Mouse (Mus musculus): ENCODE data around the gene Spred2. TPM values are rescaled to one million over a fixed set of nuclear protein-coding genes. Genes with fewer than 3 reads are reported as not detected.

Spred2 gene
- polyA plus RNA-seq, 1 experiment from 2014 or later: 7.0 TPM

- no peak overlapping the region for H3K27ac ChIP-seq (ENCODE audit: low read depth)
- no peaks in the 10 kb centered on the region for H3K27me3 ChIP-seq (ENCODE audit: insufficient read depth, low read length)
- H3K36me3 ChIP-seq (ENCODE audit: insufficient read depth): peaks cover 56% of the 10 kb centered on the region
- TF ChIP-seq CTCF (IDR thresholded peaks at IDR 0.05; ENCODE audit: low read depth): no peak
- H3K9me3 ChIP-seq (ENCODE audit: low read depth, low read length): peaks cover 30% of the 10 kb centered on the region
- no peak overlapping the region for H3K4me3 ChIP-seq (ENCODE audit: low read depth, low read length)
- H3K4me2 ChIP-seq: no peak overlapping the region
- no peaks in the 10 kb centered on the region for H3K4me1 ChIP-seq (ENCODE audit: insufficient read depth)
- DNase-seq: no peak
- H3K9ac ChIP-seq: no peak overlapping the region
- no peak for ATAC-seq (ENCODE audit: insufficient read depth)
- 97% methylated on average over 13 of the region's 13 CpGs for WGBS
Observed at GRCm38 (mm10) chr11:20017937-20018336, 93.8 kb downstream of the Spred2 start.

GRCm38 (mm10) chr11:20018905-20019304, 94.7 kb downstream of the Spred2 start:
- Histone ChIP-seq H3K27ac (ENCODE audit: low read depth) (no peak overlapping the region), H3K4me2 (no peak overlapping the region), H3K36me3 (ENCODE audit: insufficient read depth) (peaks cover 56% of the 10 kb centered on the region), H3K27me3 (ENCODE audit: insufficient read depth, low read length) (no peaks in the 10 kb centered on the region), H3K4me3 (ENCODE audit: low read depth, low read length) (no peak overlapping the region), H3K9me3 (ENCODE audit: low read depth, low read length) (peaks cover 30% of the 10 kb centered on the region), H3K9ac (no peak overlapping the region), H3K4me1 (ENCODE audit: insufficient read depth) (no peaks in the 10 kb centered on the region)
- ATAC-seq (ENCODE audit: insufficient read depth) (no peak), DNase-seq (no peak)
- no peak for TF ChIP-seq CTCF (IDR thresholded peaks at IDR 0.05; ENCODE audit: low read depth)
- WGBS: 96% methylated on average over 2 of the region's 2 CpGs

- H3K4me1 ChIP-seq (ENCODE audit: insufficient read depth): no peaks in the 10 kb centered on the region
- no peak overlapping the region for H3K27ac ChIP-seq (ENCODE audit: low read depth)
- H3K36me3 ChIP-seq (ENCODE audit: insufficient read depth): peaks cover 52% of the 10 kb centered on the region
- no peak for TF ChIP-seq CTCF (IDR thresholded peaks at IDR 0.05; ENCODE audit: low read depth)
- DNase-seq (no peak), ATAC-seq (ENCODE audit: insufficient read depth) (no peak)
- no peak overlapping the region for H3K9ac ChIP-seq
- no peaks in the 10 kb centered on the region for H3K27me3 ChIP-seq (ENCODE audit: insufficient read depth, low read length)
- 97% methylated on average over 35 of the region's 35 CpGs for WGBS
- peaks cover 30% of the 10 kb centered on the region for H3K9me3 ChIP-seq (ENCODE audit: low read depth, low read length)
- H3K4me2 ChIP-seq: no peak overlapping the region
- H3K4me3 ChIP-seq (ENCODE audit: low read depth, low read length): no peak overlapping the region
Observed at GRCm38 (mm10) chr11:20020720-20021119, 96.5 kb downstream of the Spred2 start.

GRCm38 (mm10) chr11:20022462-20022861, 98.3 kb downstream of the Spred2 start:
- Histone ChIP-seq H3K4me3 (ENCODE audit: low read depth, low read length) (no peak overlapping the region), H3K4me2 (no peak overlapping the region), H3K4me1 (ENCODE audit: insufficient read depth) (no peaks in the 10 kb centered on the region), H3K27ac (ENCODE audit: low read depth) (no peak overlapping the region), H3K9me3 (ENCODE audit: low read depth, low read length) (peaks cover 30% of the 10 kb centered on the region), H3K27me3 (ENCODE audit: insufficient read depth, low read length) (no peaks in the 10 kb centered on the region), H3K36me3 (ENCODE audit: insufficient read depth) (peaks cover 46% of the 10 kb centered on the region), H3K9ac (no peak overlapping the region)
- DNase-seq: no peak
- 82% methylated on average over 2 of the region's 2 CpGs for WGBS
- TF ChIP-seq CTCF (IDR thresholded peaks at IDR 0.05; ENCODE audit: low read depth): no peak
- no peak for ATAC-seq (ENCODE audit: insufficient read depth)

- Histone ChIP-seq H3K36me3 (ENCODE audit: insufficient read depth) (peaks cover 40% of the 10 kb centered on the region), H3K27ac (ENCODE audit: low read depth) (no peak overlapping the region), H3K4me1 (ENCODE audit: insufficient read depth) (no peaks in the 10 kb centered on the region), H3K27me3 (ENCODE audit: insufficient read depth, low read length) (no peaks in the 10 kb centered on the region), H3K9me3 (ENCODE audit: low read depth, low read length) (peaks cover 30% of the 10 kb centered on the region), H3K9ac (no peak overlapping the region), H3K4me2 (no peak overlapping the region), H3K4me3 (ENCODE audit: low read depth, low read length) (no peak overlapping the region)
- DNase-seq: no peak
- ATAC-seq (ENCODE audit: insufficient read depth): no peak
- TF ChIP-seq CTCF (IDR thresholded peaks at IDR 0.05; ENCODE audit: low read depth): no peak
- WGBS: 91% methylated on average over 14 of the region's 14 CpGs
Observed at GRCm38 (mm10) chr11:20022911-20023482, 98.8 kb downstream of the Spred2 start.

GRCm38 (mm10) chr11:20025899-20026298, 101.7 kb downstream of the Spred2 start:
- no peak for ATAC-seq (ENCODE audit: insufficient read depth)
- H3K27ac ChIP-seq (ENCODE audit: low read depth): no peak overlapping the region
- no peak overlapping the region for H3K9ac ChIP-seq
- H3K27me3 ChIP-seq (ENCODE audit: insufficient read depth, low read length): no peaks in the 10 kb centered on the region
- no peak for DNase-seq
- H3K4me2 ChIP-seq: no peak overlapping the region
- no peak for TF ChIP-seq CTCF (IDR thresholded peaks at IDR 0.05; ENCODE audit: low read depth)
- H3K4me1 ChIP-seq (ENCODE audit: insufficient read depth): no peaks in the 10 kb centered on the region
- H3K36me3 ChIP-seq (ENCODE audit: insufficient read depth): peaks cover 11% of the 10 kb centered on the region
- 47% methylated on average over 11 of the region's 11 CpGs for WGBS
- H3K9me3 ChIP-seq (ENCODE audit: low read depth, low read length): peaks cover 8% of the 10 kb centered on the region
- no peak overlapping the region for H3K4me3 ChIP-seq (ENCODE audit: low read depth, low read length)

- Histone ChIP-seq H3K4me3 (ENCODE audit: low read depth, low read length) (no peak overlapping the region), H3K4me1 (ENCODE audit: insufficient read depth) (no peaks in the 10 kb centered on the region), H3K4me2 (no peak overlapping the region), H3K9ac (no peak overlapping the region), H3K27ac (ENCODE audit: low read depth) (no peak overlapping the region), H3K27me3 (ENCODE audit: insufficient read depth, low read length) (no peaks in the 10 kb centered on the region), H3K36me3 (ENCODE audit: insufficient read depth) (no peaks in the 10 kb centered on the region), H3K9me3 (ENCODE audit: low read depth, low read length) (no peaks in the 10 kb centered on the region)
- DNase-seq (no peak), ATAC-seq (ENCODE audit: insufficient read depth) (no peak)
- TF ChIP-seq CTCF (IDR thresholded peaks at IDR 0.05; ENCODE audit: low read depth): no peak
- 67% methylated on average over 9 of the region's 9 CpGs for WGBS
Observed at GRCm38 (mm10) chr11:20027719-20028118, 103.5 kb downstream of the Spred2 start.
